Mouse (Mus musculus) bone marrow, adult 2 months (tissue): ENCODE results near the gene Slc22a5. TPM values are rescaled to one million over a fixed set of nuclear protein-coding genes. Genes with fewer than 3 reads are reported as not detected.
A peak's percentile ranks its signal among the peaks of the same experiment; 100 is the strongest.
"Not testable (repeated sequence)": the region's sequence is repeated elsewhere in the genome, so short reads cannot be mapped to it uniquely, and the experiment has no call there.

ENCODE experiments used
- H3K27ac ChIP-seq: fragments of 200-500 bp; 2 replicates; pipeline ENCODE4 v1.5.1; 2012; ENCODE audit warnings: low read depth, mild to moderate bottlenecking, control low read depth, inconsistent platforms, low read length; ENCODE audit not compliant: control insufficient read depth, poor library complexity, insufficient read depth
- H3K4me1 ChIP-seq: fragments of 200-500 bp; 2 replicates; pipeline ENCODE4 v1.6.1; 2011; ENCODE audit warnings: low read length; ENCODE audit not compliant: control insufficient read depth, insufficient read depth
- H3K4me3 ChIP-seq: fragments of 200-500 bp; replicated peaks from 2 replicates; pipeline ENCODE3; 2011; ENCODE audit warnings: mild to moderate bottlenecking, low read depth, low read length, control low read depth; ENCODE audit not compliant: control insufficient read depth
- CTCF ChIP-seq: fragments of 200-500 bp; IDR thresholded peaks from 2 replicates; pipeline ENCODE4 v1.5.1; 2011; ENCODE audit warnings: low read length, control low read depth; ENCODE audit not compliant: control insufficient read depth, insufficient read depth
- POLR2A ChIP-seq: fragments of 200-500 bp; IDR thresholded peaks from 2 replicates; pipeline ENCODE4 v1.6.1; 2011; ENCODE audit warnings: low read depth, mild to moderate bottlenecking, control low read depth, low read length, borderline replicate concordance; ENCODE audit not compliant: control insufficient read depth
- WGBS: fragments of 180-500 bp; shearing (Covaris S2); methylation state at CpG from one replicate; pipeline ENCODE4 v1.1.7; 2018; 5-methylcytosine and 5-hydroxymethylcytosine counted together
- polyA plus RNA-seq: library from polyadenylated mRNA; stranded (reverse); fragments of >200 nt; gene quantifications from 2 replicates; pipeline ENCODE4 v1.2.4, GENCODE M21; 2011; ENCODE audit warnings: low replicate concordance; ENCODE audit not compliant: missing spikeins, insufficient read depth, insufficient read length

Gene Slc22a5
- polyA plus RNA-seq, 1 experiment, result 6.5 TPM

DNA sequence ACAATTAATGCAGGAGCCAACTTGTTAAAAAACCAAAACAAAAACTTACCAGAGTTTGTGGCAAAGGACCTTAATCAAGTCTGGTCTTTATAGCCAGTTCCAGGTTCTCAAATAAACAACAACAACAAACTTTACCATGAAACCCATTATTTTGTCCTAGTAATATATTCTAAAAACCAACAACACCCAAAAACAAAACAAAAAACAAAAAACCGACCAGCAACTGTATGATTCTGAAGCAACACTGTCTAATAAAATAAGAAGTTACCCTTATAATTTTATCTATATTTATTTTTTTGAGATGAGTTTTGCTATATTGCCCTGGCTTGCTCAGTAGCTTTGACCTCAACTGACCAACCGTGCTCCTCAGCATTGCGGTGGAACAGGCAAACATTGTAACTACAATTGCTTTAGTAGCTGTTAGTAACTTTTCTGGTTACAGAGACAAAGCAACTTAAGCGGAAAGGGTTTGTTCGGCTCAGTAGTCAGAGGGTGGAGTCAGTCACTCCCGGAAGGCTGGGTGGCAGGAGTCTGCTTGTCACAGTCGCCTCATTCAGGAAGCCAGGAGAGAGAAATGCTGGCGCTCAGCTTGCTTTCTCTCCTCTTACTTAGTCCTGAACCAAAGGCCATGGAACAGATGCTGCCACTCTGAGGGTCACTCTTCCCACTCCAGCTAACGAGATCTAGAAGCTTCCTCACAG is 1.4 kb upstream of the Slc22a5 start:
- 7% methylated on average over 9 of the region's 9 CpGs for WGBS
- 0 out of 2 replicates have a peak, but pooled peaks have one; percentile 9 for TF ChIP-seq POLR2A
- no peak for TF ChIP-seq CTCF
- H3K4me3 ChIP-seq, result no peak overlapping the region
- peaks cover 4% of the 10 kb centered on the region; the same call in 1 of the 2 replicates for H3K4me1 ChIP-seq
- peak overlapping the region; percentile 27 for H3K27ac ChIP-seq

DNA sequence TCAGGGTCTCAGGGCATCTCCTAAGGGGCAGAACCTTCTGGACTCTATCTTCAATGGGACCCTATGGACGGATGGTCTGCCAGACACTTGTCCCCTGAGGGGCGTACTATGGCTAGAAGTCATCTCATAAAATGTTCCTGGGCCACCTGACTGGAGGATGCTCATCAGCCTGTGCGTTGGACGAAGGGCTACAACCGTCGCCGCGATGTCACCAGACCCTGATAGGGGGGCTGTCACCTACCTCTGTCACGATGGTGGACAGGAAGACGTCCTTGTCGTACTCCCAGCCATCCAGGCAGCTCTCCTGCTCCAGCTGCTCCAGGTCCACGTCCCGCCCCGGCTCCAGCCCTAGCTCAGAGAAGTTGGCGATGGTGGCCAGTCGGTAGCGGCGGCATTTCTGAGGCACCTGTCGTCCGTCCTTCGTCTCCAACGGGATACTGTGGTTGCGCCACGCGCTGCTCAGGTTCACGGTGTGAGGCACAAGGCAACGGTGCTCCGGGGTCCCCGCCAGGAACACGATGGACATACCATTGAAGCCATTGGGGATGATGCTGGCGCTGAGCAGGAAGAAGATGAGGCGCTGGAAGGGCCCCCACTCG is 455 bp downstream of the Slc22a5 start:
- WGBS, result 2% methylated on average over 33 of the region's 33 CpGs
- H3K4me1 ChIP-seq, result peaks cover 4% of the 10 kb centered on the region; the same call in 1 of the 2 replicates
- peak overlapping the region; percentile 64 for H3K4me3 ChIP-seq
- H3K27ac ChIP-seq, result peak overlapping the region; percentile 86
- no peak for TF ChIP-seq POLR2A
- TF ChIP-seq CTCF, result no peak

DNA sequence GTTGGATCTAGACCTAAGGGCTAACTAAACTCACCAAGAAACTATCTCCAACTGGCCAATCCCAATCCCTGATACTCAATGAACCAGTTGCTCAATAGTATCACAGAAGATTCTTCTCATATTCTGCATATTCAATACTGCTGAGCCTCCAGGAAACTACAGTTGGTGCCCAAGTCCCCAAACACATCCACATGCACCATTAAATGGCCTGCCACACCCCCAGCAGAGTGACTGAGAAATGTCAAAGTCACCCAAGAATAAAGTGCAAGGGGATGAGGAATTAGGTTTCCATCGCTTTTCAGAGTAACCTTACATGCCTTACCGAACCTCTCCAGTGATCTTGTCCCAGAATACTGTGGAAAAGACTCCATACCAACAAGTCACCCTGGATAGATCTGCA is 1.2 kb downstream of the Slc22a5 start:
- H3K4me3 ChIP-seq, result no peak overlapping the region
- peaks cover 4% of the 10 kb centered on the region; the same call in 1 of the 2 replicates for H3K4me1 ChIP-seq
- TF ChIP-seq CTCF (no peak), POLR2A (no peak)
- H3K27ac ChIP-seq, result no peak overlapping the region
- 89% methylated on average over 2 of the region's 2 CpGs for WGBS

DNA sequence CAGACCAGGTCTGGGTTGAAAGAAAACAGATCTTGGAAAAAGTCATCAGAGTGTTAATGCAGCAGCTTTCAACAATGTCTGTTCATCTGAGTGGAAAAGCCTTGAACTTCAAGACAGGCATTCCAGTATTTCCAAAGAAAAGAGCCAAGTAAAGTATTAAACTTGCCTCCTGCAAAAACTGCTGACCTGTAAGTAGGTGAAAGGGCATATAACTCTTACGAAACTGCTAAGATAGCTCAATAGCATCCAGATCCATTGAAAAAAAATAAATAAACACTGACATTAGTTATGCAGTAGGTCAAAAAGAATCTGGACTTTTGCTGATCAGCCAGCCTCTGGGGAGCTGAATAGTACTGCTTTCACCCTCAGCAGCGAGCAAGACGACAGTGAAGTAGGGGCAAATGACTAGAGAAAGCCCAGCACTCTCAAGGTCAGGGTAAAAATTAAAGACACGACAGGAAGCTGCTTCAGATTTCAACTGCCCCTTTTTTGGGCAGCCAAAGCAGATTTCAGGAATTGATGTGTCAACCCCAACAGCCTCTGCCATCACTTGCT is 2.3 kb downstream of the Slc22a5 start:
- H3K4me1 ChIP-seq, result peaks cover 4% of the 10 kb centered on the region; the same call in 1 of the 2 replicates
- WGBS, result 67% methylated on average over 4 of the region's 4 CpGs
- no peak overlapping the region for H3K4me3 ChIP-seq
- H3K27ac ChIP-seq, result no peak overlapping the region
- TF ChIP-seq CTCF (no peak), POLR2A (no peak)

DNA sequence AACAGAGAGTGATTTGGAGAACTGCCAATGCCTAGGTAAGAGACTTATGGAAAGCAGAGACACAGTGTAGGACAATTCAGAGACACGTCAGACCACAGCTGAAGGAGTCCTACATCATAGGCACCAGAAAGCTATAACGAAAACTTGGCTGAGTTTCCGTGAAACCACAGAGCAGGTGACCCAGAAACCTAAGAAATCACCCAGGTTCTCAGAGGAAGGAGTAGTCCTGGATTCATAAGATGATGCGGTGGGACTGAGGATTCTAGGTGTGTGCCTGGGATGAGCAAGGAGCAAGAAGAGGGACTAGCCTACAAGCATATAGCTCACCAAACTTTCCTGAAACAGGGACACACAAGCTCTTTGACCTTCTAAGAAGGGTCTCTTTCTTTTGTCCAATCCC is 3.2 kb downstream of the Slc22a5 start:
- TF ChIP-seq CTCF, result no peak
- TF ChIP-seq POLR2A, result no peak
- peaks cover 4% of the 10 kb centered on the region; the same call in 1 of the 2 replicates for H3K4me1 ChIP-seq
- no peak overlapping the region for H3K27ac ChIP-seq
- WGBS, result 76% methylated on average over 4 of the region's 4 CpGs
- H3K4me3 ChIP-seq, result no peak overlapping the region

DNA sequence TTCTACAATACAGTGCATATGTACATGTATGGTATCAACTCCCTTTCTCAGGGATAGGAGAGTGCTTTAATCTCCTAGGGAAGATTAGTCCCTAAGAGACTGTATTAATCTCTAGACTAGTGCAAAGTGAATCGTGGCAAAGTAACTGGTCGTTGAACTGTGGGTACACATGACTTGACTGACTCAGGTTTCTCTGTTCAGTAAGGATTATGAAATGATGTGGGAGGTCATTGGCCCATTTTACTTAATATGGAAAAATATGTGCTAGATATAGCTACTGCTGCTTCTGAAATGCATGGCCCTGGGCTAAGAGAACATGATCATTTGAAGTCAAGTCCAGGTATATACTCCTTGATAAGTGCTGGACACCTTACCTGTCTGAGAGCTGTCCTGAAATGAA is 8.2 kb downstream of the Slc22a5 start:
- 66% methylated on average over 2 of the region's 2 CpGs for WGBS

DNA sequence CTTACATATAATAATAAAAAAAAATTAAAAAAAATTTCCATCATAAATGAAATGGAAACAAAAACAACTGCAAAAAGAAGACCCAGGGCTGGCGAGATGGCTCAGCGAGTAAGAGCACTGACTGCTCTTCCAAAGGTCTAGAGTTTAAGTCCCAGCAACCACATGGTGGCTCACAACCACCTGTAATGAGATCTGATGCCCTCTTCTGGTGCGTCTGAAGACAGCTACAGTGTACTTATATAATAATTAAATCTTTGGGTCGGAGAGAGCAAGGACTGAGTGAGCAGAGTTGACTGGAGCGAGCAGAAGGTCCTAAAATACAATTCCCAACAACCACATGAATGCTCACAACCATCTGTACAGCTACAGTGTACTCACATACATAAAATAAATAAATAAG is 13.4 kb downstream of the Slc22a5 start:
- 83% methylated on average over 5 of the region's 5 CpGs for WGBS
- not testable (repeated sequence) for H3K4me3 ChIP-seq, H3K27ac ChIP-seq, H3K4me1 ChIP-seq

More for the DNA sequence above, 8.2 kb downstream of the Slc22a5 start:
- Histone ChIP-seq H3K27ac (no peak overlapping the region), H3K4me3 (no peak overlapping the region), H3K4me1 (no peaks in the 10 kb centered on the region)
- TF ChIP-seq POLR2A, result no peak
- no peak for TF ChIP-seq CTCF

DNA sequence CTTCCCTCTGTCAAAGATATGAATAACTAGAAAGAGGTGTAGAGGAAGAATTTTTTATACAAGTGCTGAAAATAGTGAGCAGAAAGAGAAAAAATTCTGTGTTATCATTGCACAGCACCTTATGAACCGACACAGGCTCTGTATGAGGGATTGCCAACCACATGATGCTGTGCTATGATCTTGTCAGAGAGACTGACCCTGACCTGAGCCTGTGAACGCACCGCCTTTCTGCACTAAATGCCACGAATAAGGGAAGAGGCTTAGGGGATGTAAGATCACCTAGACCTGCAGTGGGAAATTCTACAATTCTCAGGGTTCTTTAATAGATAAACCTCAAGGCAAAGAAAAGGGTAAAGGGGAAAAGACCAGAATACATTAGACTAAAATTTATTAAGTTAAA is 15.0 kb downstream of the Slc22a5 start:
- H3K27ac ChIP-seq, result no peak overlapping the region
- no peaks in the 10 kb centered on the region for H3K4me1 ChIP-seq
- 83% methylated on average over 4 of the region's 4 CpGs for WGBS
- TF ChIP-seq CTCF, result no peak
- no peak for TF ChIP-seq POLR2A
- no peak overlapping the region for H3K4me3 ChIP-seq

DNA sequence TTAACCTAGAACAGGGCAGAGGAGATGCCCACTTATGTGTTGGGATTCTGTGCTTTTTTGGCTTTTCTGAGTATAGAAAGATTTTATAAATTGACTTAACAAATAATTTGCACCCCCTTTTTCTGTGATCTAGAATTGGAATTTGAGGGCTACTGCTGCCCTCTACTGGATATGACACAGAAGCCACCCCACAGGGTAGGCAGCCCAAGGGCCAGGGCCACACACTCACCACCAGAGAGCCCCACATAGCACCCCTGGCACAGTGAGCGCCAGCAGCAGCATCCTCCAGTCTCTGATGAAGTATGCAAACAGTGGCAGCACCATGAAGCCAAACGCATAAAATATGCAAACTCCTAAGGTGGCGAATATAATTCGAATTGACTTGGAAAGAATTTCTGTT is 16.8 kb downstream of the Slc22a5 start:
- WGBS, result 86% methylated on average over 4 of the region's 4 CpGs
- Histone ChIP-seq H3K27ac (no peak overlapping the region; the same call in 1 of the 2 replicates), H3K4me3 (no peak overlapping the region), H3K4me1 (no peaks in the 10 kb centered on the region)
- TF ChIP-seq CTCF, result peak; percentile 46
- TF ChIP-seq POLR2A, result no peak

DNA sequence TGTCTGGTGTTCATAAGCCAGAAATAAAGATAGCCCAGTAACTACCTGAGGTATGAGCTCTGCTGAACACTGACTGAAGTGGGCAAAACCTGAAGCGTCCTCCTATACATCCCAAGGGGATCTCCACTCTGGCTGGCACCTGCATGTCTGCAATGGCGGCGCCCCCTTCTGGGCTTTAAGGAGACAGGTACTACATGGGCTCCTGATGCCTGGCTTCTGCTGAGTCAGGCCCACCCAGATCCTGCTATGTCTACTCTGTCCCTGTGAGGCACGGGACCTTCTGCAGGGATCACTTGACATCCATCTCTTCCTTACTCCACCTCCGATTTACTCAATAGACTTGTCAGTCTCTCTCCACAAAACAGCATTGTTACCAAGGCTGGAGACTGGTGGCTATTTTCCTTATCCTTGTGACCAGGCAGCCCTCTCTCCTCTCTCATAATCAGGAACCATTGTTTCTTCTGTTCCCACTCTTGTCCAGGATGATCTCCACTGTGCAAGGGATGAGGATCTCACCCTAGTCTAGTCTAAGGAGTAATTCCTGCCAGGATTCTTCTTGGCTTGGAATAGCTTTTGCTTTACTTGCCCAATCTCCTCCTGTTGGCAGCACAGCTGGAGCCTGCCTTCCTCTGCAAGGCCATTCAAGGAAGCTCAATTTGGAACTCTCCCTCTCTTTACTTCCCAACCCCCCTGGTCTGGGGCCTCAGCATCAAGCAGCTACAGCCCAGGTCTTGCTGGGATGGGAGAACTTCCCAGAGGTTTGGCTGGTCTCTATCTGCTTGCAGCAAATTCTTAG is 17.4 kb downstream of the Slc22a5 start:
- not testable (repeated sequence) for H3K27ac ChIP-seq, H3K4me3 ChIP-seq, H3K4me1 ChIP-seq
- 81% methylated on average over 5 of the region's 5 CpGs for WGBS
